Mouse (Mus musculus) brain, embryonic 14.5 days (tissue): ENCODE results near the gene Rgl1. TPM values are rescaled to one million over a fixed set of nuclear protein-coding genes. Genes with fewer than 3 reads are reported as not detected.

Source experiments
- DNase-seq: peaks from one replicate; pipeline ENCODE4 v3.0.0-alpha.2; 2011; ENCODE audit warnings: low read depth
- CTCF ChIP-seq: fragments of 200-500 bp; IDR thresholded peaks from 2 replicates; pipeline ENCODE4 v1.5.1; 2012; ENCODE audit warnings: inconsistent platforms, mild to moderate bottlenecking, moderate library complexity, borderline replicate concordance; ENCODE audit not compliant: insufficient read depth, insufficient read length; ENCODE audit errors: extremely low read depth
- POLR2A ChIP-seq: fragments of 200-500 bp; IDR thresholded peaks from 2 replicates; pipeline ENCODE4 v1.6.1; 2012; ENCODE audit warnings: mild to moderate bottlenecking, inconsistent platforms, borderline replicate concordance; ENCODE audit not compliant: poor library complexity, insufficient read depth, insufficient read length, severe bottlenecking; ENCODE audit errors: extremely low read depth
- polyA plus RNA-seq: library from polyadenylated mRNA; depleted of rRNA; stranded (reverse); fragments of >200 nt; gene quantifications from 2 replicates; pipeline ENCODE4 v1.2.3, GENCODE M21; 2012

The Rgl1 gene
- polyA plus RNA-seq, 1 experiment, result 14.1 TPM

GRCm38 (mm10) chr1:152524987-152525648 lies 241.0 kb downstream of the Rgl1 start:
- TF ChIP-seq POLR2A (no peak), CTCF (peak; percentile 84)
- peak; percentile 93 for DNase-seq

DNA sequence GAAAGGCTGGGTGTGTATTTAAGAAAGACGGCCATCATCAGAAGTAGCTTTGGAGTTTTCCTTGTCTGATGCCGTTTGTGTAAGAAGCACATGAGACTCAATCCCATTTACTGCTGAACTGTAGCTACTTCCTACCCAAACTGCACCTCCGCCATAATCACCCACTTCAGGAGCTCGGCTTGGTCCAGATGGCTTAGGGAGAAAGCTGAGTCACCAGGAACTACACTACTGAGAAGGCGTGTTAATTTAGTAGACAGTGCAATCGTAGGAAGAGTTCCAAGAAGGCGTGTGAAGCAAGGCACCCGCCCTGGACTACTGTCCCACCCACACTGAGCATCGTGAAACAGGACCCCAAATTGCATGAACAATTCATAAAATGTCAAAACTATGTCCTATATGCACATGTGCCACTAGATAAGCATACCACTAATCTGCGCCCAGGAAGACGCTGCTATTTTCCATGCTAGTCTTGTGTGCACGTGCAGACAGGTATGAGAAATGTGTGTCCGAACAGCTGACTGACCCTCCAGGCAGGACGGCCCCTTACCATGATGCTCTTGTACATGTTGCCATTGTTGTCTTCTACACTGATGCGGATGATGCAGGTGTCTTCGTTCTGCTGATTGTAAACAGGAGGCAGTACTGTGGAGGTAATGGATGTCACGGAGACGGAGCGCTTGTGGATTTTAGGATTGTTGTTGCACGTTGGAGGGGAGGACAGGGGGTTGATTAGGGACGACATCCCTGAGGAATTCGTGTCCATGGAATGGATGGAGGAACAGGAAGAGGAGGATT lies 241.9 kb downstream of the Rgl1 start:
- DNase-seq, result no peak
- TF ChIP-seq CTCF (no peak), POLR2A (no peak)

- TF ChIP-seq POLR2A (no peak), CTCF (no peak)
- no peak for DNase-seq
Observed at GRCm38 (mm10) chr1:152523292-152523691, 242.9 kb downstream of the Rgl1 start.

DNA sequence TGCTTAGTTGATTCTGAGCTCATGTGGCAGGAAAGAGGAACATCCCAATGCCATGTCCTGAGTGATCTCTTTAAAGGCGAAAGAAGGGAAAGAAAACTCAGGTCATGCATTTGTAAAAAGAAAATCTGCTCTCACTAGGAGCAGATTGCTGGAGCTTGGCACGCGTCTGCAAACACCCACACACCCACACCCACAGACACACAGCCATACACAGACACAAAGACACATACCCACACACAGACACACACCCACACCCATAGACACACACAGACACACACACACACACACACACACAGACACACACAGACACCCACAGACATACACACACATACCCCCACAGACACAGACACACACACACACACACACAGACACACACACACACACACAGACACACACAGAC lies 243.9 kb downstream of the Rgl1 start:
- TF ChIP-seq CTCF, result no peak
- TF ChIP-seq POLR2A, result no peak
- DNase-seq, result no peak

DNA sequence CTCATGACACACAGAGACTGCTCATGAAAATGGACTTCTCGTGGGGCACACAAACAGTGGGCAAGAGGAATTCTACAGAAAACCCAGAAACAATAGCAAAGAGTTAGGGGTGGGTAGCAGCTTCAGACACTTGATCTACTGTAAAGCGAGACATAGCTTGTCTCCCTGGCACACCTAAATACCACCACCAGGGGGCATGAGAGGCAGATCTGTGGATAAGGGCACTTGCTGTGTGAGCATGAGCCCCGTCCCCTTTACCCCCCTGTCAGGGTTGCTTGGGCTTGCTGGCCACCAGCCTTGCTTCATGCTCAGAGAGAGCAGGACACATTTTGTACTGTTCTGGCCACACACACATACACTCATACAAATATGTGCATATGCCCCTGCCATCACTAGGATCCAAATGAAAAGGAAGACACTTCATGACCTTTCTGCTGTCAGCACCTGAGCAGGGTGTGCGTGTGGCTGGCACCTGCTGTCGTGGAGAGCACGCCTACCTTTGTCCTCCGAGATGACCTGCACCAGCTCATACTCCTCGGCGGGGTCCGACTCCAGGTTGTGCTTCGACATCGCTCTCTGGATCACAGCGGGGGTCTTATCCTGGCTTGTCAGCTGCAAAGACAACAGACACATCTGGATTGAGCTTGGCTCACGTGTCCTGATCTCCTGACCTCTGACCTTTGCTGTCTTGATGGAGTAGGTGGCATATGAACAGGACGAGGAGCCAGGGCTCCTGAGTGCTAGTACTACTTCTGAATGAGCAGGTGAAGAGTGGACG lies 245.2 kb downstream of the Rgl1 start:
- TF ChIP-seq CTCF, result peak; percentile 76; the same call in 1 of the 2 replicates
- no peak for TF ChIP-seq POLR2A
- peak; percentile 66 for DNase-seq

- TF ChIP-seq POLR2A, result no peak
- TF ChIP-seq CTCF, result no peak
- DNase-seq, result no peak
Observed at GRCm38 (mm10) chr1:152518971-152519370, 247.2 kb downstream of the Rgl1 start.

DNA sequence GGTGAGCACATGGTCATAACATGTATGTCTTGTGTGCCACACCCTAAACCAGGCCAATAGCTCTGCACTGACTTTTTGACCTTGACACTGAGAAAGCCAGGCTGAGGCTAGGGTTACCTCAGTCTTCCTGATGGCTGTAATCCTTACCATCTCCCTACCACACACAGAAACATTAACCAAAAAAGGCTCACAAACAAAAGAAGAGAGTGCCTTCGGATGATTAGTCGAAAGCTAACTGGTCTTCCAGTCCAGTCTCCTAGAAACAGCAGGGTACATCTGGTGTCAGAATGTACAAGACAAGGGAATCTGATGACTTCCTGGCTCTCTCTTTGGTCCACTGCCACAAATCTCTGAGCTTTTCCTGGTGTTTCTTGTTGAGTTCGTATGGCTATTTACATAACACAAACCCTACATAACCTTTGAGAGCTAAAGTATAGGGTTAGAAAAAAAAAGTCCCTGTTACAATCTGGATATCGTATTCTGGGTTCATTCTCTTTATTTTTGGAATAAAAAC lies 249.0 kb downstream of the Rgl1 start:
- DNase-seq, result no peak
- TF ChIP-seq CTCF, result no peak
- no peak for TF ChIP-seq POLR2A

- DNase-seq, result no peak
- TF ChIP-seq POLR2A (no peak), CTCF (no peak)
Observed at GRCm38 (mm10) chr1:152514256-152514655, 251.9 kb downstream of the Rgl1 start.

DNA sequence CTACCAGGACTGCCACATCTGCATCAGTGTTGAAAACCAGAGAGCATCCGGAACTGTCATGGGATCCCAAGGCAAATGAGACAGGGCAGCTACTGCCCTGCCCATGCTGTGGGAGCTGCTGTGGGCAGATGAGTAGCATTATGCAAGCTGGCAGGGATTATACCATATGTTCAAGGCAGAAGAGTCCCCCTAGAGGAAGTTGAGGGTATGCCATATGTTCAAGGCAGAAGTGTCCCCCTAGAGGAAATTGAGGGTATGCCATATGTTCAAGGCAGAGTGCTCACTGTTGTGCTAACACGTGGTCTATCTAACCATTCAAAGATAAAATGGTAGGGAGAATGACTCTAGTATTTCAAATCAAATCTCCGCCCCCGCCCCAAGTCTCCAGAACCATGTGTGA lies 254.9 kb downstream of the Rgl1 start:
- TF ChIP-seq CTCF (peak; percentile 56; the same call in 1 of the 2 replicates), POLR2A (no peak)
- DNase-seq, result peak; percentile 50

GRCm38 (mm10) chr1:152508481-152509220 lies 257.5 kb downstream of the Rgl1 start:
- no peak for DNase-seq
- TF ChIP-seq CTCF (no peak), POLR2A (no peak)

DNA sequence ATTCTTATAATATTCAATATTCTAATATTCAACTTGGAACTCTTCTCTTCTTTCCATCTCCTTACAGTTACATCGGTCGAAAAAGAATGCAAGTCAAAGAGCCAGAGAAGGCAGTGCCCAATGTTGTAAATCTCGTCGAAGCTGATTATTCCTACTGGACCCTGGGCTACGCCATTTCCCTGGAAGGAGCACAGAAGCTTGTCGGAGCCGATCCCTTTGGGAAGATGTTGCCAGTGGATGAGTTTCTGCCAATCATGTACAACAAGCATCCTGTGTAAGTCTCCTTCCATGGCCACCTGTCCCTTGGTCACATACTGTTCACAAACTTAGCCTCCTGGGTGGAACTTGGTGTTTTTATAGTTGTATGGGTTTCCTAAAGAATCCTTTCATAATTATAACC lies 259.4 kb downstream of the Rgl1 start:
- TF ChIP-seq CTCF (no peak), POLR2A (no peak)
- no peak for DNase-seq

GRCm38 (mm10) chr1:152506175-152506574 lies 260.0 kb downstream of the Rgl1 start:
- no peak for DNase-seq
- no peak for TF ChIP-seq POLR2A
- no peak for TF ChIP-seq CTCF
